Mouse (Mus musculus) leukemia stem cell, adult 10-12 weeks (primary cell): Measurements from ENCODE around the gene Crygf. TPM values are rescaled to one million over a fixed set of nuclear protein-coding genes. Genes with fewer than 3 reads are reported as not detected.

Experiments
- polyA plus RNA-seq: library from polyadenylated mRNA; stranded (reverse); fragments of >175 nt; gene quantifications from 2 replicates; pipeline ENCODE4 v1.2.3, GENCODE M21; 2012; ENCODE audit warnings: low replicate concordance

The Crygf gene
- polyA plus RNA-seq, result not detected in 2 replicates

GRCm38 (mm10) chr1:65926294-65926693, at the start of gene Crygf:
Gene Crygf (plus strand): TSS chr1:65926520.

Other genes with a start within 250 kb of the Crygf start
- 0.81 and 0.83 TPM in 2 replicates for gene Map2, start 248.8 kb downstream of the Crygf start, polyA plus RNA-seq